Mouse (Mus musculus) adrenal gland, adult 2 months (tissue): ENCODE measurements around the gene Hif3a. TPM values are rescaled to one million over a fixed set of nuclear protein-coding genes. Genes with fewer than 3 reads are reported as not detected.

Experiments
- DNase-seq: peaks from one replicate; pipeline ENCODE4 v3.0.0; 2021
- polyA plus RNA-seq: library from polyadenylated mRNA; depleted of rRNA; stranded (reverse); fragments of >200 nt; gene quantifications from 2 replicates; pipeline ENCODE4 v1.2.3, GENCODE M21; 2012
- total RNA-seq, 2 experiments: library from RNA; stranded (reverse); gene quantifications; 2 replicates each; pipeline ENCODE4 v1.2.3; 2021

Hif3a gene
- total and polyA plus RNA-seq, 3 experiments = 1.6 to 4.0 (median 3.2) TPM

GRCm38 (mm10) chr7:17056601-17057523 is 5.4 kb downstream of the Hif3a start:
- no peak for DNase-seq

- DNase-seq = peak; percentile 84
Measured at GRCm38 (mm10) chr7:17056081-17056581, 6.1 kb downstream of the Hif3a start.

GRCm38 (mm10) chr7:17055287-17055946 is 6.8 kb downstream of the Hif3a start:
- no peak for DNase-seq

- DNase-seq = no peak
Measured at GRCm38 (mm10) chr7:17054325-17054989, 7.8 kb downstream of the Hif3a start.

GRCm38 (mm10) chr7:17050933-17051594 is 11.2 kb downstream of the Hif3a start:
- peak; percentile 55 for DNase-seq

GRCm38 (mm10) chr7:17050491-17050890 is 11.7 kb downstream of the Hif3a start:
- no peak for DNase-seq

- DNase-seq = no peak
Measured at GRCm38 (mm10) chr7:17048431-17049190, 13.6 kb downstream of the Hif3a start.

DNA sequence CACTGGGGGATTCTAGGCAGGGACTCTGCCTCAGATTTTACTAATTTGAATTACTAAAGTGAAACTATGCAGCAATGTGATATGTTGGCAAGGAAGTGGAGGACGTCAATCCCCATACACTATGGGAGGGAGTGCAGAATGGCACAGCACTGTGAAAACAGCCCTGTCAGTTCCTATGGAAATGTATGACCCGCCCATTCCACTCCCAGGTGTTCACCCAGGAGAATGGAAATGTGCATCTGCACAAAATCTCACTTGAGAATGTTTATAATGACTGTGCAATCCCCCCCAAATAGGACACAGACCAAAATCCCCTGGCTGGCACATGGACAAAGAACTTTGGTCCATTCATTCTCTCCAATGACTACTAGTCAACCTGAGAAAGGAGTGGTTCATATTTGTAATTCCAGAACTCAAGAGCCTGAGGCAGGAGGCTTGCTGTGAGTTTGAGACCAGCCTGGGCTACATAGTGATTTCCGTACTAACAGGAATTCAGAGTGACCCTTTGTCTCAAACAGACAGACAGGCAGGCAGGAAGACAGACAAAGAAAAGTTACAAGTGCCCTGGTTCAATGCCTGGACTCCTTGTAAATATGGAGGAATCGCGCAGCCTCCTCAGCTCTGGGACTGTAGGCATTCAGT is 15.1 kb downstream of the Hif3a start:
- no peak for DNase-seq

- DNase-seq = no peak
Measured at GRCm38 (mm10) chr7:17045743-17046142, 16.5 kb downstream of the Hif3a start.

DNA sequence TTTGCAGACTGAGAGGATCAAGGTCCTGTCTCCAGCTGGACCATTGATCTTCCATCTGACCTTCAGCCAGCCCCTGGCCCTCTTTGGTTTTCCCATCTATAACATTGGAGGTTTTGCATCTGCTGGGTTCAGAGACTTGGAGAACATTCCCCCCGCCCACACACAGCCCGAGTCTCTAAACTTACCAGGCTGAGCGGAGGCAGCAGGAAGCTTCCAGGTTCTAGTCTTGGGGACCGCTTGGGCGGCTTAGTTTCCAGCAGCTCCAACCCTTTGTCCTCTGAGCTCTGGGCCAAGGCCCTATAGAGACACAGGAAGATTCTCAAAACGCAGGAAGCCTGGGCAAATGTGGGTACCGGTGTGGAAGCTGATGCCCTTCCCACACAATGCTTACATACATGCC is 22.9 kb downstream of the Hif3a start:
- no peak for DNase-seq

- no peak for DNase-seq
Measured at GRCm38 (mm10) chr7:17038018-17038695, 24.1 kb downstream of the Hif3a start.

DNA sequence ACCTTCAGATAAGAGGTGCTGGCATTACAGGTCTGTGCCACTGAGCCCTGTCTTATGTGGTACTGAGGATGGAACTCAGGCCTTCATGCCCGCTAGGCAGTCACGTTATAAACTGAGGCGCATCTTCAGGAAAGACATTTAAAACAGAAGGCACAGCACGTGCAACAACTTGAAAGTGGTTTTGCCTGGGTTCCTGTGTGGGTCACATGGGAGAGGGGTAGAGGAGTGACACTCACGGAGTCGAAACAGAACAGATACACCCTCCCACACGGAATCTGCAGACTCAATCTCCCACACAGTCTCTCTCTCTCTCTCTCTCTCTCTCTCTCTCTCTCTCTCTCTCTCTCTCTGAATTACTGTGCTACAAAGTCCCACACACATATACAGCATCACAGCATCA is 32.0 kb downstream of the Hif3a start:
- DNase-seq = no peak

GRCm38 (mm10) chr7:17028923-17029322 is 33.3 kb downstream of the Hif3a start:
- DNase-seq = no peak

- peak; percentile 95 for DNase-seq
Measured at GRCm38 (mm10) chr7:17027588-17028343, 34.5 kb downstream of the Hif3a start, which contains the start of gene Ppp5c. TSS of gene Ppp5c (minus strand) at chr7:17027924.

DNA sequence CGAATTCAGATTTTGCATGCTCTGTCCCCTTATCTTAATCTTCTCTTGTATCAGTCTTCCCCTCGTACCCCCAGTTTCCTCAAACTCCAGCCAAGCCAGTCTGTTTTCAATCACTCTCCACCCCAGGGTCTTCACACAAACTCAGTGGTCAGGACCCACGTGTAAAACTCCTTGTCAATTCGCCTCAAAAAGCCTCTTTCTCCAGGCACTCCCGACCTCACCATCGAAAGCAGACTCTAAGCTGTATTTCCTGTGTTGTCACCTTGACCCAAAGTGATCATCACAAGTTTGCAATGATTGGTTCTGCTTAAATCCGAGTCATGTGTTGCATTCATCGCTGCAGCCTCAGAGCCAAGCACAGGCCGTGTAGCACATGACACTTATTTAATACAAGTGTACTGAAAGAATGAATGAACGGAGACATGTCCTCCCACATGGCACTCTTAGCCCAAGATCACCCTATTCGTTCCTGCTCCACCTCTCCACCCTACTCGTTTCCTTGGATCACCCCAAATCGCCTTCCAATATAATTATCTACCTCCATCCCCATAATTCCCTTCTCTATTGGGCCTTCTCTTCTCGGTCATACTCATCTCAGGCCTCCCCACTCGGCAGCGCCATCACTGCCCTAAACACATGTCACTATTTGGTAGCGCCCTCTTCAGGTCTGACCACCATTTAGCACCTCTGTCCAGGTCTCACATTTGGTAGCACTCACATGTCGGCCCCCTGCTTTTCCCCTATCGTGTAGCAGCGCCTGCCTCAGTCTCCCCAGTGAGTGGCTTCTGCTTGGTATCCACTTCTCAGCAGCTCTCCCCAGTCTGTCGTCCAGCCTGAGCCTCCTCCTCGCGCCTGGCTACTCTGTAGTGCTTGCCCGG is 35.3 kb downstream of the Hif3a start:
- DNase-seq = peak; percentile 26

DNA sequence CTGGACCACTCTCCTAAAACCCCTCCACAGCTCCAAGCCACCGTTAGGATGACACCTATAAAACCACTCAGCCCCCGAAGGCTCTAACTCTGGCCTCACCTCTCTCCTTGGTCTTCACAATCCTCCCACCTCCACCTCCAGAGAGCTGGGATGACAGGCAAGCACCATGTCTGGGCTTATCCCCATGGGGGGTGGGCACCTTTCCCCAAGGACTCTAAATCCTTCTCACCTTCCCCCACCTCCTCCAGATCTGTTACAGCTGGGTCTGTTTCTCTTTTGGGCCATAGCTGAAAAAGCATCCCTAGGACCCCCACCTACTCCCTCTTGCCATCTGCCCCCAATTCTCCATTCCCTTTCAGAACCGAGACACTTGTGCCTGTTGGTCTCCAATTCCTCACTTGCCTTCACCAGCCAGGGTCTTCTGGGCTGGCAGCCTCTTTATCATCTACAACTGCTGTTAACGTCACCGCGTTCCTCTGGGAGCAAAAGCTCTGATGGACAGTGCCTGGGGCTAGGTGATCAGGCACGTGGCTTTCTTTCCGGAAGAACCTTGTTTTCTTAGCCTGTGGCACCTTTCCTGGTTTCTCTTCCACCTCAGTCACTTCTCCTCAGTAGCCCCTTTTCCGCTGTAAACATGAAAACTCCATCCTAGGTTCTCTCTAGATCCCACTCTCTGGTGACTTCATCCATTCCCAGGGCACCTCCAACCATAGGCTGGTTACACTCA is 36.2 kb downstream of the Hif3a start:
- no peak for DNase-seq

GRCm38 (mm10) chr7:17025505-17025894 is 36.7 kb downstream of the Hif3a start:
- no peak for DNase-seq
